Mouse (Mus musculus) frontal cortex, adult 2 months (tissue): ENCODE results near the gene Gigyf2. TPM values are rescaled to one million over a fixed set of nuclear protein-coding genes. Genes with fewer than 3 reads are reported as not detected.

ENCODE experiments used
- DNase-seq, 2 experiments: peaks; one replicate each; pipeline ENCODE4 v3.0.0; 2022; ENCODE audit warnings: low spot score in 1 of 2; ENCODE audit errors: extremely low spot score in 1 of 2
- polyA plus RNA-seq: library from polyadenylated mRNA; depleted of rRNA; stranded (reverse); fragments of >200 nt; gene quantifications from 2 replicates; pipeline ENCODE4 v1.2.3, GENCODE M21; 2012

The Gigyf2 gene
- polyA plus RNA-seq, 1 experiment = 64.0 TPM

- DNase-seq = no peak
These were observed 10.9 kb upstream of the Gigyf2 start for GRCm38 (mm10) chr1:87315894-87316293.

GRCm38 (mm10) chr1:87316672-87317071, 10.1 kb upstream of the Gigyf2 start:
- DNase-seq = peak in 1 of 2 experiments; percentile 48

- no peak for DNase-seq
These were observed 5.7 kb upstream of the Gigyf2 start for GRCm38 (mm10) chr1:87321071-87321470.

- DNase-seq = no peak
These were observed 4.0 kb upstream of the Gigyf2 start for GRCm38 (mm10) chr1:87322778-87323177.

GRCm38 (mm10) chr1:87324649-87325048, 2.1 kb upstream of the Gigyf2 start:
- DNase-seq = no peak

- peak in 1 of 2 experiments; percentile 34 for DNase-seq
These were observed 515 bp downstream of the Gigyf2 start for GRCm38 (mm10) chr1:87327165-87327861.

- DNase-seq = no peak
These were observed 5.0 kb downstream of the Gigyf2 start for GRCm38 (mm10) chr1:87331774-87332173.

- no peak for DNase-seq
These were observed 23.8 kb downstream of the Gigyf2 start for GRCm38 (mm10) chr1:87350576-87350975.

GRCm38 (mm10) chr1:87360276-87360675, 33.5 kb downstream of the Gigyf2 start:
- DNase-seq = no peak

- no peak for DNase-seq
These were observed 51.3 kb downstream of the Gigyf2 start for GRCm38 (mm10) chr1:87378024-87378560.

- DNase-seq = peak in 1 of 2 experiments; percentile 37
These were observed 53.1 kb downstream of the Gigyf2 start for GRCm38 (mm10) chr1:87379919-87380318.

- DNase-seq = no peak
These were observed 54.4 kb downstream of the Gigyf2 start for GRCm38 (mm10) chr1:87381152-87381551.

GRCm38 (mm10) chr1:87386436-87387092, 59.8 kb downstream of the Gigyf2 start:
- DNase-seq = no peak

GRCm38 (mm10) chr1:87393444-87394195, 66.8 kb downstream of the Gigyf2 start:
- DNase-seq = no peak

- no peak for DNase-seq
These were observed 67.8 kb downstream of the Gigyf2 start, which contains the start of gene Kcnj13 for GRCm38 (mm10) chr1:87394594-87394993. TSS of gene Kcnj13 (minus strand) at chr1:87394729.

- DNase-seq = peak in 1 of 2 experiments; percentile 23
These were observed 70.3 kb downstream of the Gigyf2 start for GRCm38 (mm10) chr1:87396923-87397586.

- peak in 1 of 2 experiments; percentile 23 for DNase-seq
These were observed 77.9 kb downstream of the Gigyf2 start for GRCm38 (mm10) chr1:87404710-87405109.

- no peak for DNase-seq
These were observed 79.2 kb downstream of the Gigyf2 start for GRCm38 (mm10) chr1:87406012-87406411.

- no peak for DNase-seq
These were observed 82.6 kb downstream of the Gigyf2 start for GRCm38 (mm10) chr1:87409380-87409779.

- DNase-seq = peak in 1 of 2 experiments; percentile 28
These were observed 91.9 kb downstream of the Gigyf2 start for GRCm38 (mm10) chr1:87418733-87419132.
